Mouse (Mus musculus): ENCODE measurements at regions not wholly inside any gene's neighbourhood (a gene's known extent, or its start where the extent isn't known, plus 50 kb on each side); places are given as distances from the start of the nearest gene placed in this dataset.
A peak's percentile ranks its signal among the peaks of the same experiment; 100 is the strongest.

- no peaks in the 10 kb centered on the region for H3K9me3 ChIP-seq
- WGBS = 72% methylated on average over 5 of the region's 5 CpGs
Measured at GRCm38 (mm10) chr8:116242972-116243371, 261.8 kb upstream of the Dynlrb2 start.

DNA sequence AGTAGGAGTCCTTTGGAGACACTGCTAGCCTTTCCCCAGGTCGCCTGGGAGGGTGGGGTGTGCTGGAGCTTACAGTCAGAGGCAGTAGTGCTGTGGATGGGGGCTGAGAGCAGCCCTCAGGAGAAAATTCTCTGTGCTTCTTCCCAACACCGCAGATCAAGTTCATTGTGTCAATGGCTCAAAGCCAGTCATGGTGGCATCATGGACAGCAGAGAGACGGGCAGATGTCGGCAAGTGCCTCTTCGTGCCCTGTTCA is 262.9 kb upstream of the Dynlrb2 start:
- no peak overlapping the region for H3K4me2 ChIP-seq
- WGBS = 91% methylated on average over 5 of the region's 5 CpGs
- ATAC-seq (ENCODE audit: insufficient read depth, low FRiP score, low read depth) = no peak
- H3K27me3 ChIP-seq (replicated peaks) = no peaks in the 10 kb centered on the region
- H3K36me3 ChIP-seq = no peaks in the 10 kb centered on the region
- H3K27ac ChIP-seq = no peak overlapping the region
- H3K9ac ChIP-seq = no peak overlapping the region
- no peaks in the 10 kb centered on the region for H3K9me3 ChIP-seq
- H3K4me1 ChIP-seq = no peaks in the 10 kb centered on the region
- no peak overlapping the region for H3K4me3 ChIP-seq (replicated peaks)

More at GRCm38 (mm10) chr8:116242972-116243371, 261.8 kb upstream of the Dynlrb2 start:
- ATAC-seq (ENCODE audit: insufficient read depth, low FRiP score, low read depth) = no peak
- Histone ChIP-seq H3K9ac (no peak overlapping the region), H3K4me1 (no peaks in the 10 kb centered on the region), H3K27me3 (replicated peaks) (no peaks in the 10 kb centered on the region), H3K27ac (no peak overlapping the region), H3K36me3 (no peaks in the 10 kb centered on the region), H3K4me3 (replicated peaks) (no peak overlapping the region), H3K4me2 (no peak overlapping the region)

GRCm38 (mm10) chr8:116241146-116241986 is 263.4 kb upstream of the Dynlrb2 start:
- Histone ChIP-seq H3K36me3 (no peaks in the 10 kb centered on the region), H3K27ac (no peak overlapping the region), H3K9me3 (no peaks in the 10 kb centered on the region), H3K4me1 (no peaks in the 10 kb centered on the region), H3K4me3 (replicated peaks) (no peak overlapping the region), H3K9ac (no peak overlapping the region), H3K4me2 (no peak overlapping the region), H3K27me3 (replicated peaks) (no peaks in the 10 kb centered on the region)
- 86% methylated on average over 11 of the region's 11 CpGs for WGBS
- no peak for ATAC-seq (ENCODE audit: insufficient read depth, low FRiP score, low read depth)

DNA sequence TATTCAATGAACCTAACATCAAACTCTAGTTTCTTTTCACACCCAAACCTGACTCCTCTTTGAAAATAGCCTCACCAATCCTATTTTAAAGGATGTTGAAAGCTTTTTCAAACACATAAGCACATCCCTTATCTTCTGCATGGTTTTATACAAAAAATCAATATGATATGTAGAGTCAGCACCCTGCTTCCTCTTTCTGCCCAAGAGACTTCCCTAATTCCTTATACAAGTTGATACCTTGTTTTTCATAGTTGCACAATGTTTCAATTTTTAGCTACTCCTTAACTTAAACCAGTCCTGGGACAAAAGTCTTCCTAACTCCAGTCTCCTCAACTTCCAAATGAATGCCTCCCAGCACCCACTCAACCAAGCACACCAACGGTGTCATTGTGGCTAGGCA is 266.1 kb upstream of the Dynlrb2 start:
- H3K9ac ChIP-seq = no peak overlapping the region
- no peaks in the 10 kb centered on the region for H3K9me3 ChIP-seq
- H3K4me2 ChIP-seq = no peak overlapping the region
- no peaks in the 10 kb centered on the region for H3K27me3 ChIP-seq (replicated peaks)
- H3K4me1 ChIP-seq = no peaks in the 10 kb centered on the region
- 100% methylated on average over 1 of the region's 1 CpGs for WGBS
- no peak overlapping the region for H3K27ac ChIP-seq
- H3K4me3 ChIP-seq (replicated peaks) = no peak overlapping the region
- no peaks in the 10 kb centered on the region for H3K36me3 ChIP-seq
- ATAC-seq (ENCODE audit: insufficient read depth, low FRiP score, low read depth) = no peak

- H3K27ac ChIP-seq = no peak overlapping the region
- WGBS = 51% methylated on average over 3 of the region's 3 CpGs
- no peak for ATAC-seq (ENCODE audit: insufficient read depth, low FRiP score, low read depth)
Measured at GRCm38 (mm10) chr8:116237561-116238100, 267.1 kb upstream of the Dynlrb2 start.

GRCm38 (mm10) chr8:116229654-116230136 is 275.1 kb upstream of the Dynlrb2 start:
- Histone ChIP-seq H3K36me3 (no peaks in the 10 kb centered on the region), H3K4me3 (replicated peaks) (no peak overlapping the region), H3K9me3 (no peaks in the 10 kb centered on the region), H3K27ac (no peak overlapping the region; the same call in 1 of the 2 replicates), H3K9ac (no peak overlapping the region), H3K27me3 (replicated peaks) (no peaks in the 10 kb centered on the region), H3K4me2 (no peak overlapping the region; the same call in 1 of the 2 replicates), H3K4me1 (no peaks in the 10 kb centered on the region)
- 32% methylated on average over 5 of the region's 5 CpGs for WGBS
- ATAC-seq (ENCODE audit: insufficient read depth, low FRiP score, low read depth) = peak; percentile 53; the same call in 1 of the 2 replicates

More at GRCm38 (mm10) chr8:116237561-116238100, 267.1 kb upstream of the Dynlrb2 start:
- Histone ChIP-seq H3K9ac (no peak overlapping the region), H3K36me3 (no peaks in the 10 kb centered on the region), H3K4me1 (no peaks in the 10 kb centered on the region), H3K27me3 (replicated peaks) (no peaks in the 10 kb centered on the region), H3K4me2 (no peak overlapping the region), H3K9me3 (no peaks in the 10 kb centered on the region), H3K4me3 (replicated peaks) (no peak overlapping the region)

GRCm38 (mm10) chr8:116227003-116227402 is 277.8 kb upstream of the Dynlrb2 start:
- H3K4me2 ChIP-seq = no peak overlapping the region
- no peak overlapping the region for H3K4me3 ChIP-seq (replicated peaks)
- H3K27ac ChIP-seq = no peak overlapping the region
- no peaks in the 10 kb centered on the region for H3K4me1 ChIP-seq
- no peak overlapping the region for H3K9ac ChIP-seq
- H3K9me3 ChIP-seq = no peaks in the 10 kb centered on the region
- H3K36me3 ChIP-seq = no peaks in the 10 kb centered on the region
- no peak for ATAC-seq (ENCODE audit: insufficient read depth, low FRiP score, low read depth)
- WGBS = 83% methylated on average over 11 of the region's 11 CpGs
- H3K27me3 ChIP-seq (replicated peaks) = no peaks in the 10 kb centered on the region

DNA sequence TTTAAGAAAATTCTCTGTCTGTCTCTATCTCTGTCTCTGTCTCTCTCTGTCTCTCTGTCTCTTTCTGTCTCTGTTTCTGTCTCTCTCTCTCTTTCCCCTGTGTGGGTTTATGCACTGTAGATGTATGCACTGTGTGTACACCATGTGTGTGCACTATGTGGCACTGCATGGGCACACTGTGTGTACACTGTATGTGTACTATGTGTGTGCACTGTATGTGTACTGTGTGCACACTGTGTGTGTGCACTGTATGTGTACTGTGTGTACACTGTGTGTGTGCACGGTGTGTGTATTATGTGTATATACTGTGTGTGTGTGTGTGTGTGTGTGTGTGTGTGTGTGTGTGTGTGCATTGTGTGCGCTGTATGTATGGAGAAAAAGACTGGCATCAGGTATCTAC is 281.5 kb upstream of the Dynlrb2 start:
- ATAC-seq (ENCODE audit: insufficient read depth, low FRiP score, low read depth) = no peak
- H3K27me3 ChIP-seq (replicated peaks) = no peaks in the 10 kb centered on the region
- H3K9me3 ChIP-seq = no peaks in the 10 kb centered on the region
- H3K4me1 ChIP-seq = no peaks in the 10 kb centered on the region
- 86% methylated on average over 2 of the region's 2 CpGs for WGBS
- H3K36me3 ChIP-seq = no peaks in the 10 kb centered on the region
- H3K4me2 ChIP-seq = no peak overlapping the region
- H3K9ac ChIP-seq = no peak overlapping the region
- H3K4me3 ChIP-seq (replicated peaks) = no peak overlapping the region
- no peak overlapping the region for H3K27ac ChIP-seq

DNA sequence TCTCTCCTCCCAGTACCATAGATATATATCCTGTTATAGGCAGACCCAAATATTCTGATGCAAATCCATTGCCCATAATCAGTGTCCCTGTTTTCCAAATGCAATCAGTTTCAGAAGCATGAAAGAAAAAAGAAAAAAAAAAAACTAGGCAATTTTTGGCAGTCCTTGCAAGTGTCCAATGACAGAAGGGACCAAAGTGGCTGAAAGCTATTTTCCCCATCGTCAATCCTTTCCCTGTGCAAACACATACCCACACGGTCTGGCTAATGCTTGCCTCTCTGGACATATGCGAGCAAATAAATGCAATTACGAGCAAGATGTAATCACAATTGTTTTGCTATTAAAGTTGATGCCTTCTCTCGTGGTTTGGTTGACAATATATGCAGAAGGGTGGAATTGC is 288.9 kb upstream of the Dynlrb2 start:
- H3K9me3 ChIP-seq = no peaks in the 10 kb centered on the region
- no peaks in the 10 kb centered on the region for H3K27me3 ChIP-seq (replicated peaks)
- no peak overlapping the region for H3K9ac ChIP-seq
- WGBS = 64% methylated on average over 5 of the region's 5 CpGs
- no peaks in the 10 kb centered on the region for H3K4me1 ChIP-seq
- no peaks in the 10 kb centered on the region for H3K36me3 ChIP-seq
- H3K27ac ChIP-seq = no peak overlapping the region
- no peak overlapping the region for H3K4me2 ChIP-seq
- no peak for ATAC-seq (ENCODE audit: insufficient read depth, low FRiP score, low read depth)
- no peak overlapping the region for H3K4me3 ChIP-seq (replicated peaks)

DNA sequence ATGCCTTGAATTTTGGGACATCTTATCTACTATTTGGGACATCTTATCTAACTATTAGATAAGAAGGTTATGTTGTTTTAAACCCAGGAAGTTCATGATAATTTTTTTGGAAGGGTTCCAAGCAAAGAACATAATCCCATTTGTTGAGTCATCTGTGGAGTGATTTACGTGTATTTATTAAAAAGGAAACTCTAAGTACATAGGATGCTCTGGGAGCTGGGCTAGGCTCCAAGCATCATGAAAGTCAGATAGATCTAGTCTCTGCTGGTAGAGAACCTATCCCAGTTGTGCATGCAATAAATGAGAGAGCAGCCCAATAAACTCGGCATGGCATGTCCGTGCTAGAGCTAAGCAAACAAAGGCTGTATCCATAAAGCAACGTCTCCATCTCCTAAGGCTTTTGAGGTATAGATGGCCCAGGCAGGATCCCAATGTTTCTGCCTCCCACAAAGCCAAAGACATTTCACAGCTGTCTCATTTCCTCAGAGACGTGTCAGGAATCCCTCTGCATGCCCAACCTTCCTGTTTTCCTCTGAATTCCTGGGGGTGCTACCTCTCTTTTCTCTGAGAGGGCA is 289.4 kb upstream of the Dynlrb2 start:
- H3K27ac ChIP-seq = no peak overlapping the region
- 31% methylated on average over 5 of the region's 5 CpGs for WGBS
- H3K4me2 ChIP-seq = no peak overlapping the region
- ATAC-seq (ENCODE audit: insufficient read depth, low FRiP score, low read depth) = no peak
- no peaks in the 10 kb centered on the region for H3K27me3 ChIP-seq (replicated peaks)
- no peak overlapping the region for H3K9ac ChIP-seq
- no peaks in the 10 kb centered on the region for H3K4me1 ChIP-seq
- H3K4me3 ChIP-seq (replicated peaks) = no peak overlapping the region
- no peaks in the 10 kb centered on the region for H3K36me3 ChIP-seq
- no peaks in the 10 kb centered on the region for H3K9me3 ChIP-seq

DNA sequence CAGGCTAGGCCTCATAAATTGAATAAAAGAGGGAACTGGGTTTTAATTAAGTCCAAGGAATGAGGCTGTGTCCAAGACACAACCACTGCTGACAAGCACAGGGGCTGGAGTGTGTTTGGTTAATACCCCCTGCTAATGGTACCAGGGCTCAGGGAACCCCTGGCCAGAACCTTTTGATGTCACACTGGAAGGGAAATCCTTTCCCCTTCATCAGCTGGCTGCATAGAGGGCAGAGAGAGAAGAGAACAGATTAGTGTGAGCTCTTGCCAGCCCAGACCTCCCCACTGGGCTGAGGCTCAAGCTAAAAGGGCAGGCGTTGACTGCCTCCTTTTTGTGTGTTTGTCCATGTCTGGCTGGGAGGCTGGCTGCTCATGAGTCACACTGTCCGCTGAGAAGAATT is 301.1 kb upstream of the Dynlrb2 start:
- 0 out of 2 replicates have a peak, but pooled peaks cover 2% of the 10 kb centered on the region for H3K27me3 ChIP-seq (replicated peaks)
- ATAC-seq (ENCODE audit: insufficient read depth, low FRiP score, low read depth) = no peak
- no peaks in the 10 kb centered on the region for H3K36me3 ChIP-seq
- H3K9me3 ChIP-seq = no peaks in the 10 kb centered on the region
- no peak overlapping the region for H3K4me3 ChIP-seq (replicated peaks)
- no peaks in the 10 kb centered on the region for H3K4me1 ChIP-seq
- H3K4me2 ChIP-seq = no peak overlapping the region
- H3K27ac ChIP-seq = no peak overlapping the region
- H3K9ac ChIP-seq = no peak overlapping the region
- 85% methylated on average over 2 of the region's 2 CpGs for WGBS

- Histone ChIP-seq H3K27ac (no peak overlapping the region), H3K4me1 (no peaks in the 10 kb centered on the region), H3K36me3 (no peaks in the 10 kb centered on the region), H3K27me3 (replicated peaks) (no peaks in the 10 kb centered on the region), H3K9me3 (no peaks in the 10 kb centered on the region), H3K4me2 (no peak overlapping the region), H3K9ac (no peak overlapping the region), H3K4me3 (replicated peaks) (no peak overlapping the region)
- WGBS = 56% methylated on average over 11 of the region's 11 CpGs
- ATAC-seq (ENCODE audit: insufficient read depth, low FRiP score, low read depth) = no peak
Measured at GRCm38 (mm10) chr8:116200459-116200999, 304.2 kb upstream of the Dynlrb2 start.

Measured in stomach, embryonic 15.5 days (tissue).